Mouse (Mus musculus) lung, adult 18-20 months (tissue): ENCODE measurements at regions not wholly inside any gene's neighbourhood (a gene's known extent, or its start where the extent isn't known, plus 50 kb on each side); places are given as distances from the start of the nearest gene placed in this dataset.

Source experiments
- DNase-seq, 2 experiments: peaks; one replicate each; pipeline ENCODE4 v3.0.0; 2022; ENCODE audit warnings: mixed read lengths in 2 of 2

DNA sequence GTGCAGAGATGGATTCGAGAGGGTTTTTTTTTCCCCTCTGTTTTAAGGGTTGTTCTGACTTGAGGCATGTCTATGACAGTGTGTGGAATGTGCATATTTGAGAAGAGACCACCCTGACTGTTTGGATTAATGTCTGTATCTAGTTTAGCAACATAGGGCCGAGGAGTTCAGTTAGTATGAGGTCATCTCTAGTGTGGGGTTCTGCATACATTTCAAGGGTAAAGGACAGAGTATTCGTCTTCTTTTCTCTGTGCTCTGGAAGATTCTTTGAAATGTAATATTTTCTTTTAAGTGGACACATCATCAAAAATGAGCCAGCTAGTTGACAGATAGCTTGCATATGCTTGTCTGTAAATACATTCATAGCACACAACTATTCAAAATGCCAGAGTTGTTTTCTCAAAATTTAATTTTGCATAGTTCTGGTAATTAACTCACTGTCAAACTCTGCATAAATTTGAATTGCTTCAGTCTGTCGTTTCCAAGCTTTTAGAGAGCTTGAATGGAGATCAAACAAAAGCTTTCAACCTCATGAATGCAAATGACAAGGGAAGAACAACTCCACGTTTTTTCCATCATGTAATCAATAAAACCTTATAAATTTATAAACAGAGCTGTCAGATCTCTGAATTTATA is 415.5 kb downstream of the Adamts20 start:
- DNase-seq, result no peak

DNA sequence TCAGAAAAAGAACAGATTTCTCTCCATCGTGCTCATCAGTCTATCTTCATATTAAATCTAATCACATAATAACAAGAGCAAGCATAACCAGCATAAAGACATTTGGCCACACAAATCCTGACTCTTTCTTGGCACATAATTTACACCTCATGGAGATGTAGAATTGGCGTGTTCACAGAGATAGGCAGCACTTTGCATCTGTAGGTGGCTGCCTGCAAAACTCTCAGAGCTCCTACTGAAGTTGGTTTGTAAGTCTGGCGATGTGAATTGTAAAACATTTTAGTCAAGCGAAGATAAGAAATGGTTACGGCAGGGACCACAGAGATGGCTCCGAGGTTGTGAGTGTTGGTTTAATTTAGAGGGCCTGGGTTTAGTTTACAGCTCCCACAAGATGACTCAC is 419.0 kb downstream of the Adamts20 start:
- no peak for DNase-seq

DNA sequence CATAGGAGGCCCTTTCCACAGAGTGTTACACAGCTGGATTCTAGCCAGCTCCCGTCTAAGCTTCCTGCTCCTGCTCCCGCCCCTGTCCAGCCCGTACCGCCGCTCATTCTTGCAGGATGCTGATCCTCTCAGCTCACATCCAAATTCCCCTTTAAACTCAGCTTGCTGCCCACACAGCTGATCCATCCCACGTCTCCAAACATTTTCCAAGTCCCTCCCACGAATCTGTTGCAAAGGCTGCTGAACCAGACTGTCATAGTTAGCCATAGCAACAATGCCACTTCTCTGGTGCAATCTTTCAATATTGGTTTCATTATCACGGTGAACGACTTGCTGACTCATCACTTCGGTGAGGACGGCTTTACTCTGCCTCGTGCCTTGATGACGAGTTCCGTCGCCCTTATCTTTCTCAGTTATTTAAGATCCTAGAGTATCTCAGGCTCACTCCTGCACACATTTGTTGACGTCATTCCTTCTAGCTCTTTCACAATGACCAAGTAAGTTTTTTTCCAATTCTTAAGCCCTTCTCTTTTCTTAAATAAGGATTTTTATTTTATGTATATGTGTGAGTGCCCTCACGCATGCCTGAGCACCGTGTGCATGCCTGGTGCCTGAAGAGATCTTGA is 420.0 kb downstream of the Adamts20 start:
- DNase-seq, result no peak

DNA sequence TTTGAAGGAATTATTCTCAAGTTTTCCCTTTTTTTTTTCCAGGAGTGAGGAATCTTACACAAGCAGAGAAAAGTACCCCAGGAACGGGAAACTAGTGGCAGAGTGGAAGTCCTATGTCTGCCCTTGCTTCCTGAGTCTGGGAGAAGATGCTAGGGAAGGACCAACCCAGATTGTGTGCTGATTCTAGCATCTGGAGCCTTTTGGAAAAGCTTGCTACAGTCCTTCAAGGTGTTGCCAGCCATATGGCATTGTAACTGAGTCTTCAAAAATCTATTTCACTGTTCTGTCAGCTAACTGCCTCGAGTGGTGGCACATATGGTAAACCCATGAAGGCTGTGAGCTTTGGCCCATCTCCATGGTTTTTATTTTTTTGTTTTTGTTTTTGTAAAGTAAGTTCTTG is 432.3 kb downstream of the Adamts20 start:
- no peak for DNase-seq

DNA sequence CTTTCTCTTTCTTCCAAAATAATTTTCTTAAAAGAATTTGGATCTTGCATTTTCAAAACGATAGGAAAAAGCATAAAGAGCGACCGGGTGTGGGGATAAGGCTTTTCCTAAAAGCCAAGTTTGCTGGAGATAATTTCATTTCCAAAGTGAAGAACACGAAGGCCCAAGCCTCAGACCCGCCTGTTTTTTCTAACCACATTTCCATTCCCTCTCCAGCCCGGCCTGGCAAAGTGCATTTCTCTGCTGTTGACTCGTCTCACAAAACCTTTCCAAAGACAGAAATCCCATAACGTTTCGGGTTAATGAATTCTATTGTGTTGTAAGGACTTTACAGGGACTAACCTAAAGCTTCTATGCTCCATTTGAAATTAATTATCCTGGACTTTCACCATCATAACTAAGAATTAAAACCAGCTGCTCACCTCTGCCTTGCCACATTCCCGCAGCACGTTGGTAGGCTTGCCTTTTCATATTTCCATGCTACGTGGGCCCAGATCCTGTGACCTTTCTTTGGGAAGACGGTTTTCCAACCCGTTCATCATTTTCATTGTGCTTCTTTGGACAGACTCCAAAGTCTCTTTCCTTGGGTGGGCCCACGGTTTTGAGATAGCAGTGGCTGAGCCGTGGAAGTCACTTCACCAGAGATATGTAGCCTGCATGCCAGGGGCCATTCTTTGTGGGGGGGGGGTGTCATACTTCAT is 430.5 kb upstream of the Prickle1 start:
- peak in 1 of 2 experiments; percentile 4 for DNase-seq

DNA sequence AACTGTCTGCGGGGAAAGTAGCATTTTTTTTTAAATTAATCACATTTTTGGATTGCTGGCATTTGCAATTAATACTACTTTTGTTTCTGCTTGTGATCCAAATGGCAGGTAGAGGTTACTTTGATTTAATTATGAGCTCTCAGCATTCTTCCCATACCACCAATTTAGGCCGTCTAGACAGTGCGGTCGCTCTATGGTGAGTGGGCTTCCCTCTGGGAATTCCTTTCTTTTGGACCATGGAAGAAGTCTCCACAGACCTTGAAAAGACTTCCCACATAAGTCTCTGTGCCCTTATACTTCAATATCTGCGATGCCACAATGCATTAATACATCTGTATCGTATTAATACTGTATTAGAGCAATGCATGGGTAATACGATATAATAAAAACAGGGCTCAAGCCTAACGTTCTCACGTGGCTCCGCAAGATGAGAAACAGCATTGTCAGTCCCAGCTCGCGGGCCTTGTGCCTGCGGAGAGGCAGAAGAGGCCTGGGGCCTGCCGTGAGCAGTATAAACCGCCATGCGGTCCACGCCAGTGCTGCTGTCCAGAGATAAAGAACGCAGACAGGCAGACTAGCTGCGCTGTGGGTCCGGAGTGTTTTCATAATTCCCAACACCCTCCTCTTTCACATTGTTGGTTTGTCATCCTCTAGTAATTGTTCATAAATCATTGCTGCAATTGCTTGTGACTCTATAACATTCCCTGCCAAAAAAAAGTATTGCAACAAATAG is 429.7 kb upstream of the Prickle1 start:
- peak; percentile 5 to 9 for DNase-seq

DNA sequence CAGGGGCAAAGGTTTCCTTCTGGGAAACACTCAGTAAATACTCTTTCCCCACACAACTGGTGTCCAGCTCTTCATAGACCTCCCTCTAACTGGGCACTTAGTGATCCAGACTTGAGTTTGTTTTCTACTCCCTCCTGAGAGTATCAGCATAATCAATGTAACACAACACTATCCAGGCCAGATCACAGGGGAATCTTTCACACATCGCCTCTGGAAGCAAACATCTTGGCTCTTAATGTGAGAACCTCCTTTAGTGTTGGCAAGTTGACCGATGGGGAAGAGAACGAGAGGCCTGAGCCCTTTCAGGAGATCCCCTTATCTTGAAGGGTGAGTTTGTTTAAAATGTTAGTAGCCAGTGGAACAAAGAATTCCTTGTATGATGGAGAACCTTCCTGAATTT is 429.1 kb upstream of the Prickle1 start:
- no peak for DNase-seq

DNA sequence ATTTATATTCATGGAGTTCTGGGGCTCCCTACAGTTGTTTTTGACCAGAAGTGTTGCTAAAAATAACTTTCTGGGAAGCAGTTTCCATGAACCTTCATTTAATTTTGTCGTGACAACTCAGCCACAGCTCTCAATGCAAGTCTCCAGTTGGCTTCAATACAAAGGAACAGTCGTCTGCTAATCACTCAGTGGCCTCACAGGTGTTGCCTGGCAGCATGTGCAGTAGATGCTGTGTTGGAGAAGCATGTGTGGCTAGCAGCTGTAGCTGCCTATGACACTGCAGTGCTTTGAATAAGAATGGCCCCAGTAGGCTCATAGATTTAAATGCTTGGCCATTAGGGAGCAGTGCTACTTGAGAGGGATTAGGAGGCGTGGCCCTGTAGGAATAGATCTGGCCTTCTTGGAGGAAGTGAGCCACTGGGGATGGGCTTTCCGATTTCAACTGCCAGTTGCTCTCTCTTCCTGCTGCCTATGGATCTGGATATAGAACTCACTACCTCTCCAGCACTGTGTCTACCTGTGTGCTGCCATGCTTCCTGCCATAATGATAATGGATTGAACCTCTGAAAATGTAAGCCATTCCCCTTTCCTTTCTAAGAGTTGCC is 428.5 kb upstream of the Prickle1 start:
- DNase-seq, result no peak

DNA sequence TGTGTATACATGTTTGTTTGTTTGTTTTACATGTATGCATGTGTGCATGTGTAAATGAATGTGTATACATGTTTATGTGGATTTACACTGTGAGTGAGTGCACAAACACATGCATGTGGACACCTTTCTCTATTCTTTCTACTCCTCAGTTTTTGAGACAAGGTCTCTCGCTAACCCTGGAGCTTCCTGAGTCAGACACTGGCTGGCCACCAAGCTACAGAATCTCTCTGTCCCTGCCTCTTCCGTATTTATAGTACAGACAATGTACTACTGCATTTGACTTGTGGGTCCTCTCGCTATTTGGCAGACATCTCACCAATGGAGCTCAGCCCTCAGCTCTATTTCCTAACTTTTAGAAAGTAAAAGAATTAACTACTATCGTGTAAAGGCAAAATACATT is 427.8 kb upstream of the Prickle1 start:
- DNase-seq, result no peak

DNA sequence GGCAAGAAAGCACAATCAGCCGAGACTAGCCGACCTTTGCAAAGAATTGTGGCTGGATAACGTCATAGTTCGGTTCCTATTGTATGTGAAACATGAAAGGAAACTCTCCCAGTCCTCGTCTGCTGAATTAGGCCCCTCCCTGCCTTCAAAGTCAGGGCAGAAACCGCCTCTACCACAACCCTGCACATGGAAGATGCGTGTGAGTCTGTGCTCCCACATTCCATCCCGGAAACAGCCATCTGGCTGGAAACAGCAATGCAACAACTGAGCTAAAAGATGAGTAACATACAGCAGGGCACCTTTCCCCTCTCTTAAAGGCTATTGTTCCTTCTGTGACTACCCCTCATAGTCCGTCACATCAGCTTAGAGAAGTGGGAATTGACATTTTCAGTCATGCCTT is 422.1 kb upstream of the Prickle1 start:
- no peak for DNase-seq

DNA sequence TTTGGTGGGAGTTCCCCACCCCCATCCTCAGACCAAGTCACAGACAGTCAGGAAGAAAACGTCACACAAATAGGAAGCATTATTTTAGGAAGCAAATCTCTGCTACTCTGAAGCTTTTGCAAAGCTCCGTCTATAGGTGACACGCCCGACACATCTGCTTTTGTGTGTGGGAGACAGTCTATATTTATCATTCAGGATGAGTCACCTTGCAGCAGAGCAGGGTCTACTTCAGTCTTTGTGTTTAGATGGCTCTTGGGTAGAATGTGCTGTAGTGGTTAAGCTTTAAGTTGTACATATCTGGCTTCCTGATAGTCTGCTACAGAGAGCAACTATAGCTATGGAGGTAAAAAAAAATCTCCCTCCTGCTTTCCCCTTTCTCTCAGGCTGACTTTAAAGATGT is 415.8 kb upstream of the Prickle1 start:
- no peak for DNase-seq

DNA sequence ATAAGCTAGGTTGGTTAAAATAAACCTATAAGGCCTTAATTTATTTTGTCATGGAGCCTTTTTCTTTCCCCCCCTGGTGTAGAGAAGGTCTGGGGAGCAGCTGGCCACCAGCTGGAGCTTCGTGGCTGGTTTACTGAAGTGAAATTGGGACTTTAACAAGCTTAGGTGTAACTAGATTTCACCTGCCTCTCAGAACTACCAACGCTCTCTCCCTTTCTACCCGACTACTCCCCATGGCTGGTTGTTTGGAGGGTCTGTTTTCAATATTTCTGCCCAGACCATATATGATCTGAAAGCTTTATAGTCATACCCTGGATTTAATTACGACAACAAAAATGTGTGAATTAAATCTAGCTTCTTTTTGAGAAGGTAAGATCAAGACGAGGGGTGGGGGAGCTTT is 410.4 kb upstream of the Prickle1 start:
- no peak for DNase-seq

DNA sequence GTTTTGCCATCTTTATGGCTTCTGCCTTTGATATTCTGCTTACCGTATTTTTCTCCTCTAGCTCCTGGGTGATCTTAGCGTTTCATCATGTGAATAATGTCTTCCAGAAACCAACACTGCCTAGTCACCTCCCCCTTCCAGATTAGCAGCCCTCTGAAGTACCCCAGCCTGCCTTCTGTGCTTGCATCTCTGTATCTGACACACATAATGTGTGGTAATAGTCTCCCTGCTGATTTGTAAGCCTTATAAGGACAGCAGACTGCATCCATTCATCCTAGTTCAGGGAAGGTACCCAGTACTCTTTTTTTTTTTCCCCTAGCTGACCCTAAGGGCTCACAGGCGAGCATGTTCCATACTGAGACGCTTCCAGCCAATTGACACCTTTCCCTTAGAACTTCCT is 409.2 kb upstream of the Prickle1 start:
- DNase-seq, result no peak

DNA sequence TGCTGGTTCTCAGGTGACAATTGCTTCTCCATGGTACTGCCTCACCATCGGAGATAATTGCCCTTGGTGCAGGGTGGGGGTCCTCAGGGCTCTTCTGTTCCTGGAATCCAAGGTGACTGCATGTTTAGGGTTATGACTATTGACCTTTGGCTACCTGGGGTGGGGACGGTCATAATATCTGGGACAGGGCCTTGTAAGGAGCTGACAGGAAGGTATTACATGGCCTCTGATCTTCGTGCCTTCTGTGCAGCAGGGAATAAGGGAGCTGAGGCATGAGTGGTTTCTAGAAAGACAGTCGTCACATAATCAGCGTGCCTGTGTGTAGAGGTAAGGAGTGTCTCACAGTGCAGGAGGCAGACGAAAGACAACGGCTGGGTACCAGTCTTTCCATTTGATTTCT is 407.5 kb upstream of the Prickle1 start:
- no peak for DNase-seq

DNA sequence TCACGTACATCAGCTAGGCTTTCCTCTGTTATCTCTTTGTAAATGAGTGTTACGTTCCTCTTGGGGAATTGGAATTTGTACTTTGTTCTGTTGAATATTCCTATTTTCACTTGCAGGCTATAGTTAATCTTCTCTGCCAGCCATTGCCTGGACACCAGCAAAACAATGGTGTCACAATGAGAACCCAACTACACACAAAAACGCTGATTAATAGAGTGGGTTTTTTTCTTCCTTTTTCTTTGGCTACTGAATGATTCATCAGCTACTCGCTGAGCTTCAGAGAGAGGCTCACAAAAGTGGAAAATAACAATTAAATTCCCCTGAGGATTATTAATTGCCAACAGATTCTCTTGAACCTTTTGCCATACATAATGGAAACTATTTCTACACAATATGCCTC is 398.9 kb upstream of the Prickle1 start:
- DNase-seq, result no peak

DNA sequence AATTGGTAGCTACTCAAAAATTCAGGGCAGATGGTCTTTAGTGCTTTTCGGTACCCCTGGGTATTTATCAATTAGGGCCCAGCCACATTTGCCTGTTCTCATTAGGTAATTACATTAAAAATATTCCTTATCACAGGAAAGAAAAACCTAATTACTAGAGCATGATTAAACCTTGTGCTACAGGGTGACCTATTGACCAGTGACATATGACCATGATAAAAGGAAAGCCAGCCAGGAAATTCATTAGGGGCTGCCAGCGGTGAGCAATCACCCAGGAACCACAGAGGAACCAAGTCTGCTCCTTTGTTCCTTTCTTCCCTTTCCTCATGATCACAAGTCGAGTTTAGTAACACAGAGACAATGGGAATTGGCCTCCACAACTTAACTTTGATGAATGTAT is 394.4 kb upstream of the Prickle1 start:
- DNase-seq, result no peak

DNA sequence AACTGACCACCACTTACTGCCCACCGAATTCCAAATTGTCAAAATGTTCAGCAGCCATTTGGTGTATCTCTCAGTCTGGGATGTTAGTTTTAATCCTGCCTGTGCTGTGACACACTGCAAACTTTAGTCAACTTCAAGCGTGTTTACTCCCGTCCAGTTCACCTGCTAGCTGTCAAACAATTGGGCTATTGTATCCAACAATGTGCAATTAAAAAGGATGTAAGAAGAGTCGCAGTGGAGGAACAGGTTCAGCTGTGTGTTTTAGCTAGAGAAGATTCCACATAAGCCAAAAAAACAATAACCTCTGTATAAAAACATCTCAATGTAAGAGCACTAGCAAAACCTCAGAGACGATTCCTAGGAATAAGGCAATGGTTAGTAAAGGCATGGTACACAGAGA is 392.7 kb upstream of the Prickle1 start:
- DNase-seq, result no peak

DNA sequence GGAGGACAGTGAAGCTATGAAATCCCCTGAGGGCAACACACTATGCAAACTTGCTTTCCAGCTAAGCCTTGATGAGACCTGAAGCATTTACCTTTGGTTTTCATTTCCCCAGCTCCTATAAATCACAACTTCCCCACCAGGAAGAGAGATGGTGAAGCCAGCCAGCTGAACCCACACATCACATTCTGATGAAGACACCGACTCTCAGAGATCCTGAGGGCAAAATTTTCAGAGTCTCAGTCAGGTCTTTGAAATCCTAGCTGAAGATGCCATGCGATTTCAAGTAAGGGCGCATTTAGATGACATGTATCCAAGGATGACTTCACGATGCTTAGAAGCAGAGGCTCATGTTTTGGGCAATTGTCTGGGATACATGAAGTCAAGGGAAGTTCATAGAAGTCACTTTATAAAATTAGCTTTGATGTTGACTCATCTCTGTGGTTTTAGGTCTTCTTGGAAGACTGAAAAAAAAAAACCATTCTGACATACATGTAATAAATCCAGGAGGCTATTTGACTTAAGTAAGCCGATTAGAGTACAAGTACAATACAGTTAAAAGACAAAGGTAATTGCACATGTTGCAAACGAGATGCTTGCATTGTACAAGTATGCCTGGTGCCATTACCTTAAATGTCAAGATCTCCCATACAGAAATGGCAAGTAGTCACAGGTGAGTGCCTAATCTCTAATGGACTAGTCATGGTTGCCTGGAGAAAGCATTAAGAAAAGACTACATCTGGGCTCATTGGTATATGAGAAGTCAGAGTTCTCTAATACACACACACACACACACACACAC is 391.1 kb upstream of the Prickle1 start:
- no peak for DNase-seq

DNA sequence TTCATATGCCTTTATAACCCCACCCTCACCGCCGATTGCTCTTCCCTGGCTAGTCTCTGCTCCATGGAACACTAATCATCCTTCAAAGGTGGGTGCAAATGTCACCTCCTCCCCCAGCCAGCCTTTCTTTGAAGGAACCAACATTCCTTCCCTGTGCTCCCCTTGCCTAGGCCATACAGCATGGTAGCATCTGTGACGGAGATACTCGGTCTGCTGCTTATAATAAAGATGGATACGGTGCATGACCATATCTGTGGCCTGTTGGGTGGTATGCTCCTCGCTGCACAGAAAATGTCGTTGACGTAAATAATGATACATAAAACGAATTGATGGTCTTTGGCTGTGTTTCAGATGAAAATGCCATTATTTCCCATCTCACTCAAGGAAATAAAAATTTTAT is 386.4 kb upstream of the Prickle1 start:
- no peak for DNase-seq

DNA sequence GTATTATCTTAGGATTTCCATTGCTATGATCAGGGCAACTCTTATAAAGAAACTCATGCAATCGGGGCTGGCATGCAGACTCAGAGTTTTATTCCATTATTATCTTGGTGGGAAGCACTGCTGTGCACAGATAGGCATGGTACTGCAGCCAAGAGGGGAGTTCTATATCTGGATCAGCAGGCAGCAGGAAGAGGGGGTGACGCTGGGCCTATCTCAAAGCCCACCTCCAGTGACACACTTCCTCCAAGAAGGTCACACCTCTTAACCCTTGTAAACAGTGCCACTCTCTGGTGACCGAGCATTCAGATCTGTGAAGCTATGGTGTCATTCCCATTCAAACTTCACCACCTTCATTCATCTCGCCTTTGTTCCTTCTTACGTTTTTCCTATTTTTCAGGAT is 381.8 kb upstream of the Prickle1 start:
- DNase-seq, result no peak

DNA sequence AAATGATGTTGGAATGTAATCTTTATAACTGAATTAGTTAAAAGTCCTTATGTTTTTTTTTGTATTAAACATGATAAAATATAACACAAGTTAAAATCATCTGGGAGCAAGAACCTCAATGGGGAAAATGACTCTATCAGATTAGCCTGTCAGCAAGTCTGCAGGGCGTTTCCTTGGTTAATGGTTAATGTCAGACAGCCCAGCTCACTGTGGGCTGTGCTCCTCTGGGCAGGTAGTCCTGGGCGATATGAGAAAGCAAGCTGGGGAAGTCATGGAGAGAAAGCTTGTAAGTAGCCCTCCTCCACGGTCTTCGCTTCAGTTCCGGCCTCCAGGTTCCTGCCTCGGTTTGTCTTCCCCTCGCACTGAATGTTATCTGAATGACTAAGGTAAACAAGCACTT is 379.0 kb upstream of the Prickle1 start:
- DNase-seq, result no peak

DNA sequence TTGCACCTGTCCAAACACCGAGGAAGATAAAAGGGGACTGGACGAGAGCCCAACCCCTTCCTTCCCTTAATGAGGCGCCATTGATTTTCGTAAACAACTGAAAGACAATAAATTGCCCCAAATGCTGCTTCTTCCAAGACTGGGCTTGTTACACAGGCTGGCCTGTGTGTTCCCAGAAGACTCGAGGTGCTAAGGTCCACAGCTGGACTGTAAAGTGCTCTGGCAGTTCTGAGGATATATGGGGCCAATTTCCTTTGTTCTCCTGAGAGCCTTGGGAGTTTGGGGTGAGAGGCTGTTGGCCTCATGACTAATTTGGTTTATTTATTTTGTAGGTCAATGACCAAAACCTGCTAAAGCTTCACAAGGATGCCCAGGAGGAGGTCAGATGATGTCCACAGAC is 377.3 kb upstream of the Prickle1 start:
- DNase-seq, result no peak

DNA sequence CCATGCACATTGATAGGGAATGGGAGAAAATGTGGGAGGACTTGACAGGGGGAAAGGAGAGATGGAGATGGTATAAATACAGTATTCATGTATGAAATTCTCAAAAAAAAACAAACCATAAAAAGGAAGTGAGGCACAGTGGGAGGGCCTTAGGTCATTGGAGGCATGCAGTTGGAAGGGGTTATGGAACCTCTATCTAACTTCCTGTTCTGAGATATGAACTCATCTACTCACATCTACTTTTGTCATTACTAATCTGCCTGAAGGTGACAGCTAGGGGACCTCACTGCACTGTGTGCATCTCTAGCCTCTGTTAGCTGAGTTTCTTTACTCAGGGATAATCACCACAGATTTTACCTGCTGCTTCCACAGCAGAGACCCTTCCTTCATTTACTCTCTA is 366.3 kb upstream of the Prickle1 start:
- DNase-seq, result no peak
